Mouse (Mus musculus) forebrain, embryonic 12.5 days (tissue): ENCODE results near the gene CN725425. TPM values are rescaled to one million over a fixed set of nuclear protein-coding genes. Genes with fewer than 3 reads are reported as not detected.

Experiments used
- ATAC-seq: fragments of 200-750 bp; cut with Nextera tagmentation; 2 replicates; pipeline ENCODE4 v1.8.0; 2017; ENCODE audit warnings: moderate TSS enrichment; ENCODE audit not compliant: low FRiP score
- H3K27ac ChIP-seq: fragments of 300-500 bp; sonication (generic); 2 replicates; pipeline ENCODE4 v1.5.1; 2016; ENCODE audit warnings: mild to moderate bottlenecking
- H3K27me3 ChIP-seq: fragments of 300-500 bp; sonication (generic); 2 replicates; pipeline ENCODE4 v1.6.1; 2016; ENCODE audit warnings: mild to moderate bottlenecking
- H3K36me3 ChIP-seq: fragments of 300-500 bp; sonication (generic); replicated peaks from 2 replicates; pipeline ENCODE4 v1.6.1; 2016; ENCODE audit warnings: mild to moderate bottlenecking
- H3K4me1 ChIP-seq: fragments of 300-500 bp; sonication (generic); 2 replicates; pipeline ENCODE4 v1.6.1; 2016
- H3K4me2 ChIP-seq: fragments of 300-500 bp; sonication (generic); 2 replicates; pipeline ENCODE4 v1.6.1; 2016; ENCODE audit warnings: mild to moderate bottlenecking, moderate library complexity
- H3K4me3 ChIP-seq: fragments of 300-500 bp; sonication (generic); replicated peaks from 2 replicates; pipeline ENCODE4 v1.5.1; 2016; ENCODE audit warnings: mild to moderate bottlenecking
- H3K9ac ChIP-seq: fragments of 300-500 bp; sonication (generic); 2 replicates; pipeline ENCODE4 v1.6.1; 2016; ENCODE audit warnings: mild to moderate bottlenecking
- H3K9me3 ChIP-seq: fragments of 300-500 bp; sonication (generic); 2 replicates; pipeline ENCODE4 v1.6.1; 2016
- WGBS: fragments of 180-500 bp; shearing (Covaris S2); methylation state at CpG from one replicate; pipeline ENCODE4 v1.1.7; 2016; 5-methylcytosine and 5-hydroxymethylcytosine counted together
- polyA plus RNA-seq: library from polyadenylated mRNA; unstranded; fragments of >200 nt; fragmentation: Nextera tagmentation; extraction: Ambion mirVana; gene quantifications from 2 replicates; pipeline ENCODE4 v1.2.1, GENCODE M21; 2016

The CN725425 gene
- polyA plus RNA-seq, 1 experiment from 2014 or later, result not detected

DNA sequence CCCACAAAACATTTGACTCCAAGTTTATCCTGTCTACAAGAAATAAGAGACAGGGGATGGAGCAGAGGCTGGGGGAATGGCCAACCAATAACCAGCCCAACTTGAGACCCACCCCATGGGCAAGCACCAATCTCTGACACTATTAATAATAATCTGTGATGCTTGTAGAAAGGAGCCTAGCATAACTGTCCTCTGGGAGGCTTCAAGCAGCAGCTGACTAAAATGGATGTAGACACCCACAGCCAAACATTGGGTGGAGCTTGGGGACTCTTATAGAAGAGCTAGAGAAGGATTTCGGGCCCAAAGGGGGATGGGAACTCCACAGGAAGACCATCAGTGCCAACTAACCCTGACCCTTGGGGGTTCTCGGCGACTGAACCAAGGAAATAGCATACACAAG, 84.1 kb downstream of the CN725425 start:
- H3K36me3 ChIP-seq, result no peaks in the 10 kb centered on the region
- H3K4me2 ChIP-seq, result no peak overlapping the region
- WGBS, result 95% methylated on average over 3 of the region's 3 CpGs
- no peak for ATAC-seq
- no peak overlapping the region for H3K27ac ChIP-seq
- H3K4me3 ChIP-seq, result no peak overlapping the region
- no peaks in the 10 kb centered on the region for H3K27me3 ChIP-seq
- H3K9ac ChIP-seq, result no peak overlapping the region
- no peaks in the 10 kb centered on the region for H3K4me1 ChIP-seq
- H3K9me3 ChIP-seq, result 0 out of 2 replicates have a peak, but pooled peaks cover 6% of the 10 kb centered on the region

DNA sequence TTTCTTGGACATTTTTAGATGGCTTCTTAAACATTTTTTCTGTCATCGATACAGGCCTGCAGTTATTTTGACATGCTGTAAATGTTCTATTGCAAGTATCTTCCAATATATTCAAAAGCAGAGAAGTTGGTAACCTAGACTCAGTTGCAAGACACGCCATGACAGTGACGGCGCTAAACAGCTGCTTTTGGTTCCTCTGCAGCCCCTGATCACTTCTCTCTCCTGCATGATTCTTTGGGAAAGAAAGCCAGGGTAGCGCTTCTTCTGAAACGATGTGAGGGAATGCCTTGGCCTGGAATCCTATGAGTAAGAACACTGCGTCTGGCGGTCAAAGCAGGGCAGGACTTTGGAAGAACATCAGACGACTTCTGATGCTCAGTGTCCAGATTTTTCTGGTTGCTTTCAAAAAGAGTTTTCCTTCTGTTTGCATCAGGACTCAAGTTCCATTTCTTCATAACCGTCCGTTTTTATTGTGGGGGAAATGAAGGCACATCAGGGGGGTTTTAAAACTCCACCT, 100.1 kb downstream of the CN725425 start:
- Histone ChIP-seq H3K9ac (no peak overlapping the region), H3K4me2 (no peak overlapping the region), H3K4me1 (peaks cover 13% of the 10 kb centered on the region), H3K27ac (no peak overlapping the region), H3K27me3 (no peaks in the 10 kb centered on the region), H3K4me3 (no peak overlapping the region), H3K9me3 (no peaks in the 10 kb centered on the region), H3K36me3 (no peaks in the 10 kb centered on the region)
- WGBS, result 85% methylated on average over 11 of the region's 11 CpGs
- no peak for ATAC-seq

DNA sequence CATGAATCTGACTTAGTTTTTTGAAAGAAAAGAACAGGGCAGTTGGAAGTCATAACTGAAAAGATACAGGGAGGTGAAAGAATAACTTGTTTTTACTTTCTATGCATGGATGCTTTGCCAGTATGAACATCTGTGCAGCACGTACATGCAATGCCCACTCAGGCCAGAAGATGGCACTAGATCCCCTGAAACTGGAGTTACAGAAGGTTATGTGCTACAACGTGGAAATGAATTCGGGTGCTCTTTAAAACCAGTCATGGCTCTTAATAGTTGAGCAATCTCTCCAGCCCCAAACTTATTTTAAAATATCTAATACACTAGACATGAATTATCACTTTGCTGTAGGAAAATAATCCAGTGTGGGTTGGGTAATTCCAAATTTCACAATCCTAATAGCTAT, 102.1 kb downstream of the CN725425 start:
- Histone ChIP-seq H3K27ac (no peak overlapping the region), H3K9me3 (no peaks in the 10 kb centered on the region), H3K9ac (no peak overlapping the region), H3K4me3 (no peak overlapping the region), H3K27me3 (no peaks in the 10 kb centered on the region), H3K4me2 (no peak overlapping the region), H3K36me3 (no peaks in the 10 kb centered on the region), H3K4me1 (0 out of 2 replicates have a peak, but pooled peaks cover 4% of the 10 kb centered on the region)
- WGBS, result 16% methylated on average over 3 of the region's 3 CpGs
- peak; percentile 70; the same call in 1 of the 2 replicates for ATAC-seq

DNA sequence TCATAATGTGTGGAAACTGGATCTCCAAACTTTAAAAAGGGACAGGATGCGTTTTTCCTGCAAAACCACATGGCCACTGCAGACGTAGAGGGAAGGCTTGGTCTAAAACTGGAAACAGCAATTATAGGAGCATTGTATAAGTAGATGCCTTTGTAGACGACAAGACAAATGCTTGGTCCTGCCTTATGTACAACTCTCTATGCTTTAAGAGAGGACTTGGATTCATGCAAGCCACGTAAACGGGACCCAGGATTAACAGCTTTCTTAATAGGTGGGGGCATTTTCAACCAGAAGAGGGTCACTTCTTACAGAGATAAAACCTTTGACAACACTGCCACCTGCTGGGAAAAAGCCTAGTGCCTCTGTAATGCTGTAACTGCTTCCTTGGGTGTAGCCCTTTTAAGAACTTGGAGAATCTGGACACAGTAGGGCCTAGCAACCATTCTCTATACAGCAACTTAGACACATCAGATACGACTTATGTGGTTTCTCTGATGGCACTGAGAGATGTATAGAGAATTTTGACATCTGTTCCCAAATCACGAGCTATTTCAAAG, 105.1 kb downstream of the CN725425 start:
- 0 out of 2 replicates have a peak, but pooled peaks cover 4% of the 10 kb centered on the region for H3K4me1 ChIP-seq
- no peaks in the 10 kb centered on the region for H3K9me3 ChIP-seq
- no peaks in the 10 kb centered on the region for H3K27me3 ChIP-seq
- WGBS, result 39% methylated on average over 7 of the region's 7 CpGs
- H3K9ac ChIP-seq, result no peak overlapping the region
- no peaks in the 10 kb centered on the region for H3K36me3 ChIP-seq
- H3K27ac ChIP-seq, result no peak overlapping the region
- H3K4me2 ChIP-seq, result no peak overlapping the region
- peak; percentile 61 for ATAC-seq
- H3K4me3 ChIP-seq, result no peak overlapping the region

Other genes starting within 250 kb of the CN725425 start
- gene Kif21a, start 149.5 kb upstream of the CN725425 start, polyA plus RNA-seq, result 49.5 and 49.6 TPM in 2 replicates
- gene Abcd2, start 7.7 kb upstream of the CN725425 start, polyA plus RNA-seq, result 27.3 and 28.7 TPM in 2 replicates